Mouse (Mus musculus) frontal cortex, postnatal 36 days (tissue): Measurements from ENCODE around the gene Chchd1.
"Not testable (repeated sequence)": the region's sequence is repeated elsewhere in the genome, so short reads cannot be mapped to it uniquely, and the experiment has no call there.

Source experiments
- DNase-seq, 2 experiments: peaks; one replicate each; pipeline ENCODE4 v3.0.0; 2022; ENCODE audit warnings: low spot score in 2 of 2

The Chchd1 gene

GRCm38 (mm10) chr14:20686576-20686975 lies 16.2 kb upstream of the Chchd1 start:
- DNase-seq, result peak in 1 of 2 experiments; percentile 28

DNA sequence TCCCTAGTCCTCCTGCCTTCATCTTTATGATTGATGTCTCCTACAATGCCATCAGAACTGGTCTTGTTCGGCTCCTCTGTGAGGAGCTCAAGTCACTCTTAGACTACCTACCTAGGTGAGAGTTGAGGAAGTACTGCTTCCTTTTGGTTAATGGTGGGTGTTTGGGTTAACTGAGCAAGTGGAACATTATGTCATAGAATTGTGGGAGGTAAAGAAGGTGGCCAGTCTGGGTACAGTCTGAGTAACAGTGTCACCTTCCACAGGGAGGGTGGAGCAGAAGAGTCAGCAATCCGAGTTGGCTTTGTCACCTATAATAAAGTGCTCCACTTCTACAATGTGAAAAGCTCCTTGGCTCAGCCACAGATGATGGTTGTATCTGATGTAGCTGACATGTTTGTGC lies 13.8 kb upstream of the Chchd1 start:
- DNase-seq, result no peak

DNA sequence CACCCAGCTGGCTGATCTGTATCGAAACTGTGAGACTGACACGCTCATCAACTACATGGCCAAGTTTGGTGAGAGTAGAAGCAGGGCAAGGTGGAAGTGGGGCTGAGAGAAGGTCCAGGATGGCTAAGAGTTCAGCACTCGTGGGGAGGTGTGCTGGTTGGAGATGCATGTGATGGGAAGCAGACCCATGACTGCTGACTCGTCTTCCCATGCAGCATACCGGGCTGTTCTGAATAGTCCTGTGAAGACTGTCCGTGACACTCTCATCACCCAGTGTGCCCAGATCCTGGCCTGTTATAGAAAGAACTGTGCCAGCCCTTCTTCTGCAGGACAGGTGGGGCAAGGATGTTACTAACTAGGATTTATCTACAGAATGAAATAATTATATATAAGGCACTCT lies 11.0 kb upstream of the Chchd1 start:
- no peak for DNase-seq

DNA sequence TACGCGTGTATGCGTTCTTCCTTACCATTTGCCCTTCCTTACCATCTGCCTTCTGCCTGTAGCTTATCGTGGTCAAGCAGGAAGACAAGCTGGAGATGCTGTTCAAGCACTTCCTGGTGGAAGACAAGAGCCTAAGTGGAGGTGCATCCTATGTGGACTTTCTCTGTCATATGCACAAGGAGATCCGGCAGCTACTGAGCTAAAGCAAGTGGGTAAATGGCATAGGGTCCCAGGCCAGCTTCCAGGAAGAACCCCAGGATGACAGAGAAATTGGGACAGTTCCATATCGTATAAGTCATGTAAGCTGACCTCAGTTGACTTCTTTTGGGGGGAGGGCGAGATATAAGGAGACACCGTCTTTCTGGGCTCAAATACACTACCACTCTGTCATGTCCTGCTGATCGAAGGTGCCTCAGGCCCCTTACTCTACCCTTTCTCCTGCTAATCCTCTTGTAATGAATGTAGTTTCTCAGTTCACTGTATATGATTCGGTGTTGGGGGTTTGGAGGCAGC lies 9.2 kb upstream of the Chchd1 start:
- no peak for DNase-seq

DNA sequence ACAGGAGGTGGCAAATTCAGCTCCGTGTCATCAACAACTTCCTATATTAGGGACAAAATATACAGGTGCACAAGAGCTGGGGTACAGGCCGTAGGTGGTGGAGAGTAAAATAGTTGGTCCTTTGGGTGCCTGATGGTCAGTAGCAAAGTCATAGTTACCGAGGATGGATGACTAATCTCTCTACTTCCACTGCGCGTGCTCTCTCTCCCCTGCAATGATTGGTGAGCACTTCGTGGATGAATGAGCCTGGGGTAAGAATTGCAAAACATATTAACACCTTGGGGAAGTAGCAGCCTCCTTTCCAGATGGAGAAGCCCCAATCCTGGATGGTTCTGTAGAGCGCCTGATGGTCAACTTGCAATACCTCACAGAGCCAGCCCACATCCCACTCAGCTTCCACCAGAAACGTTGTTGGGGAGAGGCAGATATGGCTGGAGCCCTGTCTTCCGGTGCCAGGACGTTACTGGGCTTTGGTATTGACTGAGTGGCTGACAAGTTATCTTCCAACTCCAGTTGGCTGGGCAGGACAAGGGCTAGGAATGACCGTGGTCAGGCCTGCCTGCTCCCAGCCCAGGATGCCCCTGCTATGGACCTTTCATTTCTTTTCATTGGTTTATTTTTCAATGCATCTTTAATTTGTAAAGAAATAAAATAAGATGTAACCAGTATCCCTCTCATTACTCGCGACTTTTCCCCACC lies 8.5 kb upstream of the Chchd1 start:
- DNase-seq, result no peak

DNA sequence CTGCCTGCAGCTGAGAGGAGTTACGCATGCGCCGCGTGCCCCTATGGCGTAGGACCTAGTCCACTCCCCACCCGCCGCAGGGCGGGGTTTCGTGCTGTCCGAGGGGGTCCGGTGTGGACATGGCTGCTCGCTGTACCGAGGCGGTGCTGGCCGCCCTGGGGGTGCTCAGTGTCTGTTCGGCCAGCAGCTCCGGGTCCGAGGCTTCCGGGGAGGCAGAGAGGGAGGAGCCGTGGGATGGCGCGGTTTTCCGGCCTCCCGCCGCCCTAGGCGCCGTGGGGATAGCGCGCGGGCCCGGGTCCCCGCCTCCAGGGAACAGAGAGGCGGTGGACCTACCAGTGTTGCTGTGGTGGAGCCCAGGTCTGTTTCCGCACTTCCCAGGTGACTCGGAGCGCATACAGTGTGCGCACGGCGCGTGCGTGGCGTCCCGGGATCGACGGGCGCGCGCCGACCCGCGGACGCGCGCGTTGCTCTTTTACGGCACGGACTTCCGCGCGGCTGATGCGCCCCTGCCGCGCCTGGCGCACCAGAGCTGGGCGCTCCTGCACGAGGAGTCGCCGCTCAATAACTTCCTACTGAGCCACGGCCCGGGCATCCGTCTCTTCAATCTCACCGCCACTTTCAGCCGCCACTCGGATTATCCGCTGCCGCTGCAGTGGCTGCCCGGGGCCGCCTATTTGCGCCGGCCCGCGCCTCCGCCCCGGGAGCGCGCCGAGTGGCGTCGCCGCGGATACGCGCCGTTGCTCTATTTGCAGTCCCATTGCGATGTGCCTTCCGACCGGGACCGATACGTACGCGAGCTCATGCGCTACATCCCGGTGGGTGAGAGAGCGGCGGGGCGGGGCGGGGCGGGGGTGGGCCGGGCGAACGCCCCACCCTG lies 7.7 kb upstream of the Chchd1 start, which contains the start of gene Fut11:
Gene Fut11, plus strand, starts transcription at position 85 of the 877 bp plus-strand sequence.
- DNase-seq, result peak; percentile 84 to 86

GRCm38 (mm10) chr14:20695761-20696520 lies 6.9 kb upstream of the Chchd1 start:
- DNase-seq, result peak in 1 of 2 experiments; percentile 13

DNA sequence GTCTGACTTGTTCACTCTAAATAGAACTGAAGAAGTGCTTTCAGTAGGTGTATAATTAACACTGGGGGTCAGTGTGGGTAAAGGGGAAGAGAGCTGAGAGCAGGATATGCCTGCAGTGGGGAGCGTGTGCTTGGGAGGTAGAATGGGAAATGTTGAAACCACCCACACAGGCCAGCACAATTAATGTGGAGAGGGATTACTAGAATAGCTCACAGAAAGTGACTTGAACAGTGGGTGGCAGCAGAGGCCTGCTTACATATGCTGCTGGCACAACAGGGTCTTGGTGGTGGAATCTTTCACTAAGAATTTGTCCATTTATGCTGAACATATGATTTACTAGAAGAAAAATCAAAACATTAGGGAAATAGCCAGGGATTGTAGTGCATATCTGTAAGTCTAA lies 5.8 kb upstream of the Chchd1 start:
- DNase-seq, result peak; percentile 42 to 76

DNA sequence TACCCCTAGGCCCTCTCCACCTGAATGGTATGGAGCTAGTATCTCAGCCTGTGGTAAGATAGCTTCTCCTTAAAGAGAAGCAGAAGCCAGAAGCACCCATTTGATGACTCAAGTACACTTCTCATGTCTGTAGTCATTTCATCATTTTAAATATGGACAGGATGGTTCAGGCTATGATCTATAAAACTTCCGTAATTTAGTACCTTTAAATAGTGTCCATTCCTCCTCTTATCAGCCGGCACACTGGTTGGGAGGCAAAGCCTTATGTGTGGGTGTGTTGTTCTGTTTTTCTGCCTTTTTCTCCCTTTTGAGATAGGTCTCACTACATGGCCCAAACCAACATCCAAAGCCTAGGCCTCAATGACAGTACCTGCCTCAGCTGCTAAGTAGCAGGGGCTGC lies 4.3 kb upstream of the Chchd1 start:
- no peak for DNase-seq

- DNase-seq, result no peak
Observed at GRCm38 (mm10) chr14:20700362-20700761, 2.4 kb upstream of the Chchd1 start.

GRCm38 (mm10) chr14:20701554-20701953 lies 1.3 kb upstream of the Chchd1 start:
- no peak for DNase-seq

- no peak for DNase-seq
Observed at GRCm38 (mm10) chr14:20702096-20702740, 588 bp upstream of the Chchd1 start.

GRCm38 (mm10) chr14:20703461-20703860 lies 655 bp downstream of the Chchd1 start:
- not testable (repeated sequence) for DNase-seq

DNA sequence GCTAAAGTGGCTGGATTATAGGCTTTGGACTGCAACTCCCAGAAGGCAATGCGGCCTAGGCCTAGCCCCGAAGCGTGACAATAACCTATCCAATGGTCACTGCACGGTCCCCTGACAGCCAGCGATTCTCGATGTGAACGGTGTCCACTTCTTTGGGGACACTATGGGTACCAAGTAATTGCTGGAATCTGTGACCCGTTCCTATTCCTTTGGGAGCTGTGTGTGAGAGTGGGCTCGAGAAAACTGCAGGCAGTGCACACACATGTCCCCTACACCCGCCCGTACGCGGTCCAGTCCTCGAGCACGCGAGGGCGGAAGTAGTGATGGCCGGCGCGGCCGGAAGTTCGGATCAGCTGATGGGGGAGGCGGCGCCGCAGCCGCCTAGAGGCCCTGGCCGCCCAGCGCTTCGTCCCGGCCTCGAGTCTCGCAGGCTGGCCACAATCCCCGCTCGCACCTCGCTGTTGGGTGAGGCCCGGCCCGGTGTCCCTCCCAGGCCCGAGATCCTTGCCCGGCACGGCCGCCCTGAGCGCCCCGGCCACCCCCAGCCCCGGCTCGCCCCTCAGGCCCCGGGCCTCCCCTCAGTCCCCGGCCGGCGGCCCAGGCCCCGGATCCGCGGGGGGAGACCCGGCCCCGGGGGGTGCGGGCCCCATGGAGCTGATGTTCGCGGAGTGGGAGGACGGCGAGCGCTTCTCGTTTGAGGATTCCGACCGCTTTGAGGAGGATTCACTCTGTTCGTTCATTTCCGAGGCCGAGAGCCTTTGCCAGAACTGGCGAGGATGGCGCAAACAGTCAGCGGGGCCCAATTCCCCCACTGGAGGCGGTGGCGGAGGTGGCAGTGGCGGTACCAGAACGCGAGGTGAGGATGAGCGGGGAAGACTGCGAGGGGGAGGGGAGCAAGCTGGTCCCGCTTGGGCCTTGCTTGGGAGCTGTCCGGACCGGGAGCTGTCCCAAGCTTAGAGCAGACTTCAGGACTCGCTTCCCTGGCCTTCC lies 4.7 kb downstream of the Chchd1 start, which contains the start of gene Zswim8:
Gene Zswim8, plus strand, starts transcription at position 352 of the 990 bp plus-strand sequence.
- peak; percentile 93 to 94 for DNase-seq

DNA sequence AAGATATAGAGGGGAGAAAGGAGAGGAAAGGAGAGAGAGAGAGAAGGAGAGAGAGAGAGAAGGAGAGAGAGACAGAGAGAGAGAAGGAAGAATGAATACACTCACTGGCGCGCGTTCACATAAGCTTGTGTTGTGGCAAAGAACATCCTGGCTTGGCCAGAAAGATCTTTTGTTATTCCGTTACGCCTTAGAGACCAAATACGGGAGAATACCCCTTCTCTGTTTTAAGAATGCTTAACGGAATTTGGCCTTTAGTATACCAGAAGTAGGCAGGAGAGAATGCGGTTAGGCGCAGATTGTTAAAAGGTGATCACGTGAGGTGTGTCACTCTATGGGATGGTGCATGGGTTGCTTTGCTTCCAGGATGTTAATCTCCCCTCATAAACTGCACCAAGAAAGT lies 5.4 kb downstream of the Chchd1 start:
- DNase-seq, result no peak

DNA sequence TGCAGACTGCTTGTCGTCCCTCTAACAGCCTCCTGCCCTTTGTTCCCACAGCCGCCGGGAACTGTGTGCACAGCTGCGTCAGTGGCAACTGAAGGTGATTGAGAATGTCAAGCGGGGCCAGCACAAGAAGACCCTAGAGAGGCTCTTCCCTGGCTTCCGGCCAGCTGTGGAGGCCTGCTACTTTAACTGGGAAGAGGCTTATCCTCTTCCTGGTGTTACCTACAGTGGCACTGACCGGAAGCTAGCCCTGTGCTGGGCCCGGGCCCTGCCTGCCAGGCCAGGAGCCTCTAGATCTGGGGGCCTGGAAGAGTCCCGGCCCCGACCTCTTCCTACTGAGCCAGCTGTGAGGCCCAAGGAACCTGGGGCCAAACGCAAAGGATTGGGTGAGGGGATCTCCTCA lies 11.0 kb downstream of the Chchd1 start:
- no peak for DNase-seq

- no peak for DNase-seq
Observed at GRCm38 (mm10) chr14:20718443-20718842, 15.6 kb downstream of the Chchd1 start.

GRCm38 (mm10) chr14:20719767-20720166 lies 17.0 kb downstream of the Chchd1 start:
- DNase-seq, result no peak

DNA sequence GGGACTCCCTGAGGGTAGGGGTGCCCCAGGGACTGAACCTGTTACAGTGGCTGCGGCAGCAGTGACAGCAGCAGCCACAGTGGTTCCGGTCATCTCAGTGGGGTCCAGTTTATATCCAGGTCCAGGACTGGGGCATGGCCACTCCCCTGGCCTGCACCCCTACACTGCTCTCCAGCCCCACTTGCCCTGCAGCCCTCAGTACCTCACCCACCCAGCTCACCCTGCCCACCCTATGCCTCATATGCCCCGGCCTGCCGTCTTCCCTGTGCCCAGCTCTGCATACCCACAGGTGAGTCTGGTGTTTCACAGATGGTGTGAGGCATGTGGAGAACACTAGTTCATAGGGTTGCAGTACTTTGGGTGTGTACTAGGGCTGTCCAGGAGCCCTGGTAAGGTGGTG lies 18.6 kb downstream of the Chchd1 start:
- no peak for DNase-seq

DNA sequence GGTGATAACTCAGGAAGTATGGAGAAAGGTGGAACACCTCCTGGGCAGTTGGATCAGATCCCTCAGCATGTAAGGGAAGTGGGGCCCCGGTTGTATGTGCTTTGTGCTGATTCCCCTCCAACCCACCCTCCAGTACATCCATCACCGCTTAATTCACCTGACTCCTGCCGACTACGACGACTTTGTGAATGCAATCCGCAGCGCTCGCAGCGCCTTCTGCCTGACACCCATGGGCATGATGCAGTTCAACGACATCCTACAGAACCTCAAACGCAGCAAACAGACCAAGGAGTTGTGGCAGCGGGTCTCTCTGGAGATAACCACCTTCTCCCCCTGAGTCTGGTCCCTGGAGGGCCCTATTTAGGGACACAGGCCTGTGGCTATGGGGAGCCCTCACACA lies 20.2 kb downstream of the Chchd1 start:
- DNase-seq, result no peak
